Mouse (Mus musculus): ENCODE data around the gene Nr1d2. TPM values are rescaled to one million over a fixed set of nuclear protein-coding genes. Genes with fewer than 3 reads are reported as not detected.
"Not testable (repeated sequence)": the region's sequence is repeated elsewhere in the genome, so short reads cannot be mapped to it uniquely, and the experiment has no call there.

Nr1d2 gene
- polyA plus RNA-seq, 1 experiment from 2014 or later, result 7.1 TPM

DNA sequence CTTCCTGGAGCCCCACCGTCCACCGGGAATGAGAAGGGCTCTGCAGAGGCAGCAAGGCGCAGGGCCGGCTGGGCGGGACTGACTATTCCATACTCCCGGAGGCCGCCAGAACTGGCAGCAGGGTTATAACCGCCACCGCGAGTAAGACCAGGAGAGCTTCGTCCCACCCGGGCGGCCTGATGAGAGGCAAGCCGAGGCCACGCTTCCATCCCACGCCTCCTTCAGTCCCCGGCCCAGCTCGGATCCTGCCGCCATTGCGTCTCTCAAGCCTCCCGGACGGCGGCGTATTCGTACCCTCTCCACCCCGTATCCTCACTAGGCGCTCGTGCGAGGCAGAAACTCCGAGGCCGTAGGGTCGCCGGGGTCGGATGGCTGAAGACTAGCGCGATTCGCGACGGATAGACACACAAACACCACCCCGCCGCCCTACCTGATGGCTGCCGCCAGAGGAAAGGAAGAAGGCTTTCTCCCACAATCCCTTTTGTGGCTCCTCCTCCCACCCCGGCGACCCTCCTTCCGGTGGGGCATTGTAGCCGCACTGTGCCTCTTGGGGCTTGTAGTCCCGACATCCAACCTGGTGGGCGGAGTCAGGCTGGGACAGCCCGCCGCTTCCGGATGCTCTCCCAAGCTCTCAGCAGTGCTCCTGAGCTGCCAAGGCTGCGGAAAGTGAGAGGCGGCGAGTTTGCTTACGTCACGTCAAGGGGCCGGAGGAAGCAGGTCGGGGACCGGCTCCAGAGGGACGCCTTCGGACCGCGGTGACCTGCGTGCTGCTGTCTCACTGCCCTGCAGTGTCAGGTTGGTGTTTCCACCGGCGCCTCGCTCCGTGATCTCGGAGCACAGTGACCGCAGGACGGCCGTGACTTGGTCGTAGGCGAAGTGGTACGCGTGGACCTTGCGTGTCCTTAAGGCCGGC, 31.9 kb upstream of the Nr1d2 start, which contains the start of the genes Nkiras1 and Rpl15:
Nkiras1 (plus strand) TSS at position 608 of the 913 bp plus-strand sequence.
Rpl15 (minus strand) TSS at position 863 of the 913 bp plus-strand sequence.
- Histone ChIP-seq H3K27ac (ENCODE audit: low read depth, low read length) (peak within 1 kb of the TSS; percentile 80), H3K9ac (ENCODE audit: low read length) (peak within 1 kb of the TSS; percentile 99), H3K4me3 (ENCODE audit: low read depth, low read length) (peak within 1 kb of the TSS; percentile 87), H3K4me1 (ENCODE audit: control insufficient read depth, insufficient read depth, low read length) (peaks cover 14% of the 10 kb centered on the region; the same call in 1 of the 2 replicates), H3K27me3 (replicated peaks; ENCODE audit: control insufficient read depth, insufficient read depth, low read length) (no peaks in the 10 kb centered on the region), H3K9me3 (replicated peaks; ENCODE audit: control insufficient read depth, low read length) (no peaks in the 10 kb centered on the region), H3K4me2 (ENCODE audit: low read length) (peak within 1 kb of the TSS; percentile 67), H3K36me3 (ENCODE audit: control insufficient read depth, insufficient read depth, low read length) (peaks cover 21% of the 10 kb centered on the region)
- WGBS, result under 1% methylated on average over 76 of the region's 78 CpGs
- DNase-seq (ENCODE audit: low spot score), result peak; percentile 99
- ATAC-seq, result peak; percentile 99

DNA sequence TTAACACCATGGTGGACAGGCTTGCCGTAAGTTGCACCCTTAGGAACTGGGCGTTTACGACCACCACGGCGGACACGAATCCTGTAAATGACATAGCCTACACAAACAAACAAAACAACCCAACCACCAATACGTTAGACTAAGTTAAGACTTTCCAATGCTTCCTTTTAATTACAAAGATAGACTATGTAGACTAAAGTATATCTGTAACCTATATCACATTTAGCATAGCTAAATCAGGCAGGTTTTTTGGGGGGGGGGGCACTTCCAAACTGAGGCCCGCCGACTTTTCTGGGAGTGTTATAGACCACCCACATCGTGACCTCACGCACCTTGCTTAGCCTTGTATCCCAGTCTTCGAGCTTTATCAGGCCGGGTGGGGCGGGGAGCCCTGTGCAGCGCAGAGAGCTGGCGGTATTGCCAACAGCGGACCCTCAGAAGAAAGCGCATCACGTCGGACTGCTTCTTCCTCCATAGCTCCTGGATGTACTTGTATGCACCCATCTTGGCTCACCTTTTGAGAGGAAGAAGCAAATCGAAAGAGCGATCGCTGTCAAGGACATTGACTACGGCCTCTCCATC, 31.1 kb upstream of the Nr1d2 start:
- DNase-seq (ENCODE audit: low spot score) (peak; percentile 13), ATAC-seq (peak; percentile 4; the same call in 1 of the 2 replicates)
- H3K9me3 ChIP-seq (replicated peaks; ENCODE audit: control insufficient read depth, low read length); H3K27me3 ChIP-seq (replicated peaks; ENCODE audit: control insufficient read depth, insufficient read depth, low read length): not testable (repeated sequence)
- Histone ChIP-seq H3K9ac (ENCODE audit: low read length) (peak overlapping the region; percentile 99), H3K4me3 (ENCODE audit: low read depth, low read length) (peak overlapping the region; percentile 87), H3K4me2 (ENCODE audit: low read length) (peak overlapping the region; percentile 55), H3K4me1 (ENCODE audit: control insufficient read depth, insufficient read depth, low read length) (peaks cover 14% of the 10 kb centered on the region; the same call in 1 of the 2 replicates), H3K36me3 (ENCODE audit: control insufficient read depth, insufficient read depth, low read length) (peaks cover 21% of the 10 kb centered on the region), H3K27ac (ENCODE audit: low read depth, low read length) (peak overlapping the region; percentile 80; the same call in 1 of the 2 replicates)
- under 1% methylated on average over 19 of the region's 24 CpGs for WGBS

DNA sequence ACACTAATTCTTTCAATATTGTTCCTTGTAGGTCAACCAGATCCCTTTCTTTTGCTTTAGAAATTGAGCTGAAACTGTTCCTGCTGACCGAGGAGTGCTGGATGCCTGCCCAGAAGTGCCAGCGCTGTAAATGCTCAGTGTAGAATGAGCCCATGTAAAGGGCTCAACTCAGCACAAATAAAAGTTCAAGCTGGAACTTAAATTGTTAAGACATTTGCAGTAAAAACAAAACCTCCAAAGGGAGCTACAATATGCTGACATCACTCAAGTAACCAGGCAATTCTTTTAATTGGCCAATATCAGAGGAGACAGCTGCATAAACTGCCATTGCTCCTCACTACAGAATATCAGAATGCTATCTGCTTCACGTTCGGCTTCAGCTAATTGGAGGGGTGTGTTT, 24.5 kb upstream of the Nr1d2 start:
- DNase-seq (ENCODE audit: low spot score) (peak; percentile 90), ATAC-seq (peak; percentile 92)
- Histone ChIP-seq H3K27me3 (replicated peaks; ENCODE audit: control insufficient read depth, insufficient read depth, low read length) (no peaks in the 10 kb centered on the region), H3K4me3 (ENCODE audit: low read depth, low read length) (no peak overlapping the region), H3K4me1 (ENCODE audit: control insufficient read depth, insufficient read depth, low read length) (peaks cover 6% of the 10 kb centered on the region; the same call in 1 of the 2 replicates), H3K36me3 (ENCODE audit: control insufficient read depth, insufficient read depth, low read length) (peaks cover 22% of the 10 kb centered on the region), H3K9ac (ENCODE audit: low read length) (no peak overlapping the region; the same call in 1 of the 2 replicates), H3K4me2 (ENCODE audit: low read length) (no peak overlapping the region), H3K27ac (ENCODE audit: low read depth, low read length) (peak overlapping the region; percentile 36; the same call in 1 of the 2 replicates), H3K9me3 (replicated peaks; ENCODE audit: control insufficient read depth, low read length) (no peaks in the 10 kb centered on the region)
- WGBS, result 4% methylated on average over 4 of the region's 4 CpGs

DNA sequence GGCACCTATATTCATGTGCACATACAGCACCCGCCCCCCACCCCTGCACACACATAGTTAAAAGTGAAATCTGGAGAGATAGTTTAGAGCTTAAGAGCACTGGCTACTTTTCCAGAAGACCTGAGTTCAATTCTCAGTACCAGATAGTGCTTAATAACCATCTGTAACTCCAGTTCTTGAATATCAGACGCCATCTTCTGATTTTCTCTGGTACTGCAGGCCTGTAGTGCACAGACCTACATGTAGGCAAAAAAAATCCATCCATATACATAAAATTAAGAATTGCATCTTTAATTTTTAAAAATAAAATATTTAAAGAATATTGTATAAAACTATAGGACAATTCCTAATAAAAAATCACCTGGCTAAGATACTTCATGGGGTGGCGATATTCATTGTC, 22.3 kb upstream of the Nr1d2 start:
- WGBS, result 91% methylated on average over 3 of the region's 3 CpGs
- no peak for ATAC-seq

DNA sequence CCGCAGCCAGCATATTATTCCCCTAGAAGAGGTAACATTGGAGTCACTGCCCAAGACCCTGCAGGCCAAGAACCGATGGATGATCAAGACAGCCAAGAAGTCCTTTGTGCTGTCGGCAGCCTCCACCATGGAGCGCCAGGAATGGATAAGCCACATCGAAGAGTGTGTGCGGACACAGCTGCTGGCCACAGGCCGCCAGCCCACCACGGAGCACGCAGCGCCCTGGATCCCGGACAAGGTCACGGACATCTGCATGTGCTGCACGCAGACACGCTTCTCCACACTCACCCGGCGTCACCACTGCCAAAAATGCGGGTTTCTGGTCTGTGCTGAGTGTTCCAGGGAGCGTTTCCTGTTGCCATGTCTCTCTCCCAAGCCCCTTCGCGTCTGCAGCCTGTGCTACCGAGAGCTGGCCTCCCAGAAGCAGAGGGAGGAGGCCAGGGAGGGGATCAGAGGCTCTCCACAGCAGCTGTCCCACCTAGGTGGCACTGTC, 3.8 kb upstream of the Nr1d2 start:
- ATAC-seq (no peak), DNase-seq (ENCODE audit: low spot score) (no peak)
- Histone ChIP-seq H3K4me3 (ENCODE audit: low read depth, low read length) (no peak overlapping the region), H3K4me2 (ENCODE audit: low read length) (no peak overlapping the region), H3K9ac (ENCODE audit: low read length) (no peak overlapping the region), H3K4me1 (ENCODE audit: control insufficient read depth, insufficient read depth, low read length) (no peaks in the 10 kb centered on the region), H3K27me3 (replicated peaks; ENCODE audit: control insufficient read depth, insufficient read depth, low read length) (no peaks in the 10 kb centered on the region), H3K9me3 (replicated peaks; ENCODE audit: control insufficient read depth, low read length) (no peaks in the 10 kb centered on the region), H3K36me3 (ENCODE audit: control insufficient read depth, insufficient read depth, low read length) (no peaks in the 10 kb centered on the region), H3K27ac (ENCODE audit: low read depth, low read length) (no peak overlapping the region)
- 87% methylated on average over 21 of the region's 21 CpGs for WGBS

More for the DNA sequence above, 22.3 kb upstream of the Nr1d2 start:
- Histone ChIP-seq H3K27me3 (replicated peaks; ENCODE audit: control insufficient read depth, insufficient read depth, low read length) (no peaks in the 10 kb centered on the region), H3K9ac (ENCODE audit: low read length) (no peak overlapping the region), H3K9me3 (replicated peaks; ENCODE audit: control insufficient read depth, low read length) (no peaks in the 10 kb centered on the region), H3K4me1 (ENCODE audit: control insufficient read depth, insufficient read depth, low read length) (peaks cover 3% of the 10 kb centered on the region; the same call in 1 of the 2 replicates), H3K27ac (ENCODE audit: low read depth, low read length) (no peak overlapping the region), H3K4me3 (ENCODE audit: low read depth, low read length) (no peak overlapping the region), H3K36me3 (ENCODE audit: control insufficient read depth, insufficient read depth, low read length) (0 out of 2 replicates have a peak, but pooled peaks cover 4% of the 10 kb centered on the region), H3K4me2 (ENCODE audit: low read length) (no peak overlapping the region)
- DNase-seq (ENCODE audit: low spot score), result no peak

DNA sequence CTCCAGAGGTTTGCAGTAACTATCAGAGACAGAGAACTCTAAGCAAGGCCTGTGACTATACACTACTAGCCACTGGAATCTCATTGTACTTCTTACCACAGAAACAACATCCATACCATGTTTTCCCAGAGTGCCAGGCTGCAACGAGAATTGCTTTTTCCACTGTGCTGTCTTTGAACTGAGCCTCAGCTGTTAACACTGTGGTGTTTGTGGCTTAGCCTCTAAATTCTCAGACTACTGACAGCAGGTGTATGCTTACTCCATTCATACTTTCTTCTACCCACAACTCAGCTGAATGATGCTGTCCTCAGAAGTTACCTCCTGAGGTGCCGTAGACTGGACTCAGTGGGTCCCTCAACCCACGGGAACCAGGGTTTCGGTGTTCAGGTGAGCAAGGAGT, 2.9 kb upstream of the Nr1d2 start:
- Histone ChIP-seq H3K4me1 (ENCODE audit: control insufficient read depth, insufficient read depth, low read length) (no peaks in the 10 kb centered on the region), H3K9ac (ENCODE audit: low read length) (no peak overlapping the region), H3K27me3 (replicated peaks; ENCODE audit: control insufficient read depth, insufficient read depth, low read length) (no peaks in the 10 kb centered on the region), H3K9me3 (replicated peaks; ENCODE audit: control insufficient read depth, low read length) (no peaks in the 10 kb centered on the region), H3K27ac (ENCODE audit: low read depth, low read length) (no peak overlapping the region), H3K4me2 (ENCODE audit: low read length) (no peak overlapping the region), H3K36me3 (ENCODE audit: control insufficient read depth, insufficient read depth, low read length) (no peaks in the 10 kb centered on the region), H3K4me3 (ENCODE audit: low read depth, low read length) (no peak overlapping the region)
- ATAC-seq, result no peak
- no peak for DNase-seq (ENCODE audit: low spot score)
- 90% methylated on average over 4 of the region's 4 CpGs for WGBS

DNA sequence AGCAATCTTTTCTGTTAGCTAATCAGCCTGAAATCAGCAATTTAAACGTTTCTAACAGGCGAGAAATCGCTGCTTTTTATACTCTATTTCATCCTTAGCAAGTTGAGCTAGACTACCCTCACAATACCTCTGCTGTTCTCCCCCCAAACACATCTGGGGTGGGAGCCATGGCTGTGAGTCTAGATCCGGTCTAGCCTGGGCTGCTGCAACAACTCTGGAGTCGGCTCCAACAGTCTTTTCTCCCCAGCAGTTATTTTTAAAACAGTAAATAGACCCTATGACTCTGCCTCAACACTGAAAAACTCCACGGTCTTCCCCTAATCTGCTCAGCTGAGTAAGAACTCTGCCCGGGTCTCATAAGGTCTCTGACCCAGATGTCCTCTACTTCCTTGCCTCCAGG, 1.2 kb upstream of the Nr1d2 start:
- ATAC-seq, result no peak
- 70% methylated on average over 7 of the region's 7 CpGs for WGBS
- H3K9ac ChIP-seq (ENCODE audit: low read length), result no peak overlapping the region

DNA sequence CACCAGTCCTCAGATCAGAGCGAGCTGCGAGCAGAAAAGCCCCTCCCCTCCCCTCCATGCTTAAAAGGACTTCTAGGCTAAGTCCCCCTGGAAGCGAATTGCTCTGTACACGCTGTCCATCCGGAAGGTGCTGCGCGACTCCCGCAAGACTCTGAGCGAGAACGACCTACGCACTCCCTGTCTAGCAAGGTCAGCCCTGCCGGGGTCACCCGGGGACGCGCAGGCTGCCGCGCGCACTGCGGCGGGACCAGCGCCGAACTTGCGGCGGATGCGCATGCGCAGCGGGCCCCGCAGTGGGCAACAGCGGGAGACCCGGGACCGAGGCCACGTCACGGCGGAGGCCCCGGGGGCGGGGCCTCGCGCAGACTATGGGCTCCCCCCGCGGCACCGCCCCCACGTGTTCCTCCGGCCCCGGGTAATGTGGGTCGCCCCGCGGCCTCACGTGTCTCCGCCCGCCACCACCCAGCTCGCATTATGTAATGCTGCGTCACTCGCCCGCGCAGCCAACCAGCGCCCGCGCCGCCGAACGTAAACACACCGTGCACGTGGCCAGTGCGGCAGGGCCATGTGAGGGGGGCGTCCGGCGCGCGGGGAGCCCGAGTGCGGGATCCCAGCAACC, 687 bp downstream of the Nr1d2 start:
- under 1% methylated on average over 63 of the region's 71 CpGs for WGBS
- H3K27ac ChIP-seq (ENCODE audit: low read depth, low read length), result peak overlapping the region; percentile 78
- H3K9ac ChIP-seq (ENCODE audit: low read length), result peak overlapping the region; percentile 65
- DNase-seq (ENCODE audit: low spot score) (peak; percentile 97), ATAC-seq (peak; percentile 95)
- H3K36me3 ChIP-seq (ENCODE audit: control insufficient read depth, insufficient read depth, low read length), result no peaks in the 10 kb centered on the region
- H3K27me3 ChIP-seq (replicated peaks; ENCODE audit: control insufficient read depth, insufficient read depth, low read length), result no peaks in the 10 kb centered on the region
- H3K4me3 ChIP-seq (ENCODE audit: low read depth, low read length), result peak overlapping the region; percentile 81
- H3K9me3 ChIP-seq (replicated peaks; ENCODE audit: control insufficient read depth, low read length), result no peaks in the 10 kb centered on the region
- no peaks in the 10 kb centered on the region for H3K4me1 ChIP-seq (ENCODE audit: control insufficient read depth, insufficient read depth, low read length)
- H3K4me2 ChIP-seq (ENCODE audit: low read length), result peak overlapping the region; percentile 78

More for the DNA sequence above, 1.2 kb upstream of the Nr1d2 start:
- H3K4me3 ChIP-seq (ENCODE audit: low read depth, low read length), result no peak overlapping the region
- no peak for DNase-seq (ENCODE audit: low spot score)
- no peak overlapping the region for H3K27ac ChIP-seq (ENCODE audit: low read depth, low read length)
- no peaks in the 10 kb centered on the region for H3K4me1 ChIP-seq (ENCODE audit: control insufficient read depth, insufficient read depth, low read length)
- no peaks in the 10 kb centered on the region for H3K27me3 ChIP-seq (replicated peaks; ENCODE audit: control insufficient read depth, insufficient read depth, low read length)
- H3K9me3 ChIP-seq (replicated peaks; ENCODE audit: control insufficient read depth, low read length), result no peaks in the 10 kb centered on the region
- H3K36me3 ChIP-seq (ENCODE audit: control insufficient read depth, insufficient read depth, low read length), result no peaks in the 10 kb centered on the region
- no peak overlapping the region for H3K4me2 ChIP-seq (ENCODE audit: low read length)
